Mouse (Mus musculus): ENCODE measurements around the gene Ranbp3l. TPM values are rescaled to one million over a fixed set of nuclear protein-coding genes. Genes with fewer than 3 reads are reported as not detected.

Ranbp3l gene
- total RNA-seq, 2 experiments from 2014 or later: 7.1 to 11.2 TPM

DNA sequence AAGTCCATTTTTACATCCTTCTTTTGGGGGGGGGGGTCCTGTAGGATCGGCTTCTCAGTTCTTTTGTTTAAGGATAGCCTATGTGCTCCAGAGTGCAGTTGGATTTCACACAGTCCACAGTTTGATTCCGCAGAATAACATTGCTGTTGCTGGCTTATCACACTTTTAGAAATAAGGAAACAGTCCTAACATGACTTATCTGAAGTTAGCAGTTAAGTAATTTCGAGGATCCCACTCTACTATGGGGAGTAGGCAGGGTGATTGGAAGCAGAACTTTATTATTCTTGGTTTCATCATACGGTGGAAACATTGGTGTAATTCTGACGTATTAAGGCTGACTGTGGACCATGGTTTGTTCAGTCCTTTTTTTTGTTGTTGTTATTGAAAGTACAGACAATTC is 122.9 kb downstream of the Ranbp3l start:
- no peak for DNase-seq (ENCODE audit: extremely low spot score in 1 of 2, low spot score in 1 of 2)

DNA sequence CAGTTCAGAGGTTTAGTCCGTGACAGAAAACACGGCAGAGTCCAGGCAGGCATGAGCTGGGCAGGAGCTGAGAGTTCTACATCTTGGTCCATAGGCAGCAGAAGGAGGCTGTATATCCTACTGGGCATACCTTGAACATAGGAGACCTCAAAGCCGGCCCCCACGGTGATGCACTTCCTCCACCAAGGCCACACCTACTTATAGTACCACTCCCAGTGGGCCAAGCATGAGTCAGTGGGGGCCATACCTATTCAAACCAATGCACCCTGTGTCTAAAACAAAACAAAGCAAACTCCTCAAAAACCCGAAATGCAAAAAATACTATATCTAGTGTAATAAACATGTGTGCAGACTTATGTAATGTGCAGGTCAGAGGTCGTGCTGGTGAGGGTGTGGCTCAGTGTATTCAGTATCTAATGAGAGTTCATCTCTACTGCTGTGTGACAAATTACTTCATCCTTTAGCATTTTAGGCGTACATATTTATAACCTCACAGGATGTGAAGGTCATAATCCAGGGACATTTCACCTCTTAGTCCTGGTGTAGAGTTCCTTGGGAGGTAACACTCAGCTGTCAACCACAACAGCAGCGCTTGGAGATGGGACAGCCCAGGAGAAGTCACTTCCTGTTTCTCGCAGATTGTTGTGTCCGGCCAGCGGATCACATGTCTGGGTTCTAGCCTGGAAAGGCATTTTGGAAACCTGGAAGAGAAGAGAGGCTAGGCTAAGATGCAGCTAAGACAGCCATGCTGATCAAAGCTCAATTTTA is 126.0 kb downstream of the Ranbp3l start:
- DNase-seq (ENCODE audit: extremely low spot score in 1 of 2, low spot score in 1 of 2): no peak

DNA sequence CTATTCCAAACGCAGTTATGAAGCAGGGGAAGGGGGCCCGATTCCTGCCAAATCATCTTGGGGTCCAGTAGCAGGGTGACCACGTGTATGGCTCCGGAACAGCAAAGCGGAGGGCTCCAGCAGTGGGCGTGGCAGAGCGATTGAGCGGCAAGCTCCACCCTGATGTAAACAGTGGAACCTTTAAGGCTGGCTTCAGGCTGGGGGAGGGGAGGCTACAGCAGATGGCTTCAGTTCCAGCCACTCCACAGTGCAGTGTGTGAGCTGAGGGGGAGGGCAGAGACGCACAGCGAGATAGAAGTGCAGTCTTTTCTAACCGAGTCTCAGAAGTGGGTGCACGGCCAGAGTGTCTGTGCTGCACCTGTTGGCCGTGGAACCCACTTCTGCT is 126.6 kb downstream of the Ranbp3l start:
- DNase-seq (ENCODE audit: extremely low spot score in 1 of 2, low spot score in 1 of 2): peak; percentile 26 to 46

DNA sequence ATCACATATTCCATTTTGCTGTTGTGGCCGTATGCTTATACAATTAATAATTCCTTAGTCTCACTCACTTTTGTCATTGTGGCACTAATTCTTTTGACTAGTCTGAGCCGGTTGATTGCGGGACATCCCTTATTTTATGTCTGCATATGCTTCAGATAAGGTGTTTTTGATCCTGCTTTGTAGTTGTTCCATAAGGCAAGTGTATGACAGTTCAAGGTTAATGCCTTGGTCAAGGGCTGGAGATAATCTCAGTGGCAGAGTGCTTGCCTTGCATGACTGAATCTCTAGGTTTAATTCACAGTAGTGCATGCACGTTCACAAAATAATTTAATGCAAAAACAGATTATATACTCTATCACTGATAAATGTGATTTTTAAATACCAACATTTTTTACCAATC is 129.1 kb downstream of the Ranbp3l start:
- no peak for DNase-seq (ENCODE audit: extremely low spot score in 1 of 2, low spot score in 1 of 2)

DNA sequence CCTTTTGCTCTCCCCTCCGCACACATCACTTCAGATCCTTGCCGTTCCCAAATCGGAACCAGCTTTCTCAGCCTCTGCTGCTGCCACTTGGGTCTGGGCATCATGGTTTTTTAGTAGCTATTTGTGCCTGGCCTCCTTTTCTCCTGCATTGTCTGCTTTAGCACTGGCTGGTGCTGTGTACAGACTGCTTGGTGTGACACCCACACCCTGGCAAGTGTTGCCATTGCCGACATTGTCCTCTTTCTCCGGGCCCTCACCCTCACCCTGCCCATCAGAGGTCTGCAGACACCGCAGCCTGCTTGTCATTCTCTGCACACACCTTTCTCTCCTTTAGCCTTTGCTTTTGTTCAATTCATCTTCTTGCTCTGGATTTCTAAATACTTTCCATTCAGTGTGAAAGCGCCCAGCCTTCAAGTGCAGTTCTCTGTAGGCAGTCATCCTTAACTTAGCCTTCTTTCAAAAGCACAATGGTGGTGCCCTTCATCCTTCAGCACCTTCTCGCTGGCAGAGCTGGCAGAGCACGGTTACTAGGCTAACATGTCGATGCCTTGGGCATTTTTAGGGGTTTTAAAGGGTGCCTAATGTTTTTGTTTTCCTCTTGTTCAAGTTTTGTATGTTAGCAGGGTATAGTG is 132.8 kb downstream of the Ranbp3l start:
- DNase-seq (ENCODE audit: extremely low spot score in 1 of 2, low spot score in 1 of 2): no peak

DNA sequence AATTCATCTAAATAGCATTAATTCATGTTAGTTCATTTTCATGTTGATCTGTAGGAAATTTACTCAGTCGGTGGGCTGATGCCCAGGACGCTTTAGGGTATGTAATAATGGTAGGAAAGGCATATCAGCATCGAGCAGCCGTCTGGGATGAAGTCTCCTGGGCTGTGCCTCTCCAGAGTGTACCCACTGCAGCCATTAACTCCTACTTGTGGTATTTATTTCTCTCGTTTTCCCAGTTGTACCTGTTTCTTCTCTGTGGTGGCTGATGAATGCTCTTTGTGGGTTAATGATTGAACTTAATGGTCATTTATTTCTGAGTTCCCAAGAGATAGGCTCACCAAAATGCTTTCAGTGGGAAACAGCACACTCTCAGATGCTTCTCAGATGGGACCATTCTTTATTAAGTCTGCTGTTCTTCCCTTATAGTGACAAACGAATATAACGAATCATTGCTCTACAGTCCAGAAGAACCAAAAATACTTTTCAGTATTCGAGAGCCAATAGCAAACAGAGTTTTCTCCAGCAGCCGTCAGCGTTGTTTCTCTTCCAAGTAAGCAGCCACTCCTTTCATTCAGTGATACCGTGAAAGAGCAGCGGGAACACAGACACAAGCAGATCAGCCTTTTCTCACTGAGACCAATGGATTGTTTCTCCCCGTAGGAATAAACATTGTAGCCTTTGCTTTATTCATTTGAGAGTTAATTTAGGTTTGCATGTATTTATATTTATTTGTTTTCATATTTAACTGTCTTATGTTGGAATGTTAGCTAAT is 138.7 kb downstream of the Ranbp3l start:
- DNase-seq (ENCODE audit: extremely low spot score in 1 of 2, low spot score in 1 of 2): no peak

DNA sequence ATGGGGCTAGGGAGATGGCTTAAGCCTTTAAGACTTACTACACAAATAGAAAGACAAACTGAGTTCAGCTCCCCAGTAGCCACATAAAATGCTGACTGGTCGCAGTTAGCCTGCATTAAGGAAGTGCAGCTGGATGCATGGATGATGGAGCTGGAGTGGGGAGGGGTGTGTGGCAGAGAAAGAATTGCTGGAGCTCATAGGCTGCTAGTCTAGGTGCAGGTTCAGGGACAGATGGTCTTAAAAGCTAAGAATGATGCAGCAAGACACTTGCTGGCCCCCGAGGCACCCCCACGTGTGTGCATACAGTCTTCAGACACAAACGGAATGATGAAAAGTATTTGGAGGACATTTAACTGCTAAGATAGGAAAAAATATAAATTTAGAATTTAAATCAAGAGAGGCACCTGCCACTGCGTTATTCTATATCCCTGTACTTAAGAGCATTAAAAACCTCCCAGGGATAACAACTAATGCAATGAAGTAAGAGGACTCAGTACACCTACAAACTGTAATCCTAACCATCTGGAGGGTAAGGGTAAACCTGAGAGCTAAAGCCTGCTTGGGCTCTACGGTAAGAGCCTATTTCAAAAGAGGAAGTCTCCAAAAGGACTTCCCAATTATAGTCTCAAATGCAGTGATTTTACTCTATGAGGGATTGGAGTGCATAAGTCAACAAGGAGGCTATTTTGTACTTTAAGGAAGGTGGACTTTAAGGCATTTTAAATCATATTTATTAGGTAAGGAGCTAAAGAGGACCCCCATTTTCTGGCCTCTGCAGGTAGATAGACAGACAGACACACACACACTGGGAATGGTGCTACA is 143.0 kb downstream of the Ranbp3l start:
- DNase-seq (ENCODE audit: extremely low spot score in 1 of 2, low spot score in 1 of 2): no peak

DNA sequence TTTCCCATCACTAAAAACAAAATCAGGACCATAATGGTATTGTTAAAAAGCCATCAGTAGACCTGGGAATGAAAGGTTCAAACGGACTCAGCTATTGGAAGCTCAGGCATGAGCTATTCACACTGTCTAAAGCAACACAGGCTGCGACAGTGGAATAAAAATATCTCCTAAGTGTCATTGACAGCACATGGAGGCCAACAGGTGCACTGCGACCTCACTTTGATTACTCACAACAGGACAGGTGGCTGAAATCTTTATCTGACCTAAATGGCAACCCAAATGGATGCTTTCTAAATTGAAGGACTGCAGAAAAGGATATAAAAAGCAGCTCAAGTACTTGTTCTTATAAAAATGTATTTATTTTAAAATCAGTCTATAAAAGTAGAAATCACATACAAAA is 143.9 kb downstream of the Ranbp3l start:
- DNase-seq (ENCODE audit: extremely low spot score in 1 of 2, low spot score in 1 of 2): no peak

DNA sequence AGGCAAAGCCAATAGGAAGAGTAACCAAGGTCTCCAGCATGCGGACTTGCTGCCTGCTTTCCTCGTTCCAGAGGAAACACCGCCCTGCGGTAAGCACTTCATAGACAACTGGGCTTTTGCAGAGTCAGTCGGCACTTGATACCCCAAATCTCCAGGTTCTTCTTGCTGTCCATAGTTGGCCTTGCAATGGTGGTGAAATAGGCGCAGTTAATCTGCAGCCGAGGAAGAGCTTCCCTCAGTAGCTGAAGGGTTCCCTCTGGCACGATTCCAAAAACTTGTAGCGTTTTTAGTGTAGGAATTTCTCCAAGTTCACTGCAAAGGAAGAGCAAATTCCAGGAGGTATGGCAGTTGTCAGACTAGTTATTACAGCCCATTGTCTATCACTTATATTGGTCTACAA is 145.8 kb downstream of the Ranbp3l start:
- DNase-seq (ENCODE audit: extremely low spot score in 1 of 2, low spot score in 1 of 2): no peak

DNA sequence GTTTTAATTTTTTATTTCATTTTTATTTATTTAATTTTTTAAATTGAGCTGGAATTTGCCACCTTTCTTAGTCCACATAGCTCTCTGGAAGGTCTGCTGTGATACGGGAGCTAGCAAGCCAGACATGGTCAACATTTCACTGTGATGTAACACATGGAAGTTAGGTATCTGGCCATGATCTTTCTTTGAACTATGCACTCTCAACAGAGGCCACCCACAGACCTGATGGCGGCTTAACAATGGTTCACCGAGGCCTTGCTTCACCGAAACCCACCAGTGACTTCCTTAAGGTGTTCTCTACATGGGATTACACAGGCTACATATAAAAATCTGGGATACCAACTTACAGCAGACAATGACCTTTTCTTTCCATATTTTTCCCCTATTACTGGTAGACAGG is 146.4 kb downstream of the Ranbp3l start:
- DNase-seq (ENCODE audit: extremely low spot score in 1 of 2, low spot score in 1 of 2): no peak

DNA sequence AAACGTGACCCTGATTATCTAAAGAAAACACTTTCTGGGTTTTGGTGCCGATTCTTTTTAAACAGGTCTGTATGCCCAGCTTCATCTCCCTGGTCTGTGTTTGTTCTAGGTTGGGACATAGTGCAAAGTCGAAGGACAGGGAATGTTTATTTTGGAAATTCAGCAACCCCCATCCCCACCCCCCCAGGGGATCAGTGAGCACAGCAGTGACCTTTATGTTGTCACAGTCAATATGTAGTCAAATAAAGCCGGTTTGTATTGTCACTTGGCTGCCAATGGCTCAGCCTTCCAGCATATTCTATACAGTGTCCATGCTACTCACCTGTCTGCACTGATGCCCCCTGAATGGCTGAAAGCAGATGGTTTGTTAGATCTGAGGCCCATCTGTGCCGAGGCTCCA is 146.8 kb downstream of the Ranbp3l start:
- DNase-seq (ENCODE audit: extremely low spot score in 1 of 2, low spot score in 1 of 2): no peak

Other genes with a start within 250 kb of the Ranbp3l start
- gene Nadk2, start 103.3 kb downstream of the Ranbp3l start, total RNA-seq (2021): 10 to 100 TPM; 61.0 to 64.9 TPM
- 10 to 100 TPM; 58.7 to 59.2 TPM for gene Lmbrd2, start 172.6 kb downstream of the Ranbp3l start, total RNA-seq (2021)
- gene Skp2, start 187.5 kb downstream of the Ranbp3l start, total RNA-seq (2021): 1 to 10 TPM; 4.2 to 4.4 TPM